Mouse (Mus musculus) heart, adult 2 months (tissue): ENCODE measurements at regions not wholly inside any gene's neighbourhood (a gene's known extent, or its start where the extent isn't known, plus 50 kb on each side); places are given as distances from the start of the nearest gene placed in this dataset.

Experiments used
- CTCF ChIP-seq: fragments of 200-600 bp; IDR thresholded peaks from 2 replicates; pipeline ENCODE4 v1.8.1; 2022; ENCODE audit warnings: antibody characterized with exemption, mild to moderate bottlenecking, moderate library complexity
- EP300 ChIP-seq: fragments of 200-500 bp; IDR thresholded peaks from 2 replicates; pipeline ENCODE4 v1.6.1; 2011; ENCODE audit warnings: low read depth, low read length, control low read depth; ENCODE audit not compliant: insufficient read depth
- POLR2A ChIP-seq: fragments of 200-500 bp; IDR thresholded peaks from 2 replicates; pipeline ENCODE4 v1.6.1; 2011; ENCODE audit warnings: mild to moderate bottlenecking, low read depth, low read length, control low read depth; ENCODE audit not compliant: insufficient read depth

DNA sequence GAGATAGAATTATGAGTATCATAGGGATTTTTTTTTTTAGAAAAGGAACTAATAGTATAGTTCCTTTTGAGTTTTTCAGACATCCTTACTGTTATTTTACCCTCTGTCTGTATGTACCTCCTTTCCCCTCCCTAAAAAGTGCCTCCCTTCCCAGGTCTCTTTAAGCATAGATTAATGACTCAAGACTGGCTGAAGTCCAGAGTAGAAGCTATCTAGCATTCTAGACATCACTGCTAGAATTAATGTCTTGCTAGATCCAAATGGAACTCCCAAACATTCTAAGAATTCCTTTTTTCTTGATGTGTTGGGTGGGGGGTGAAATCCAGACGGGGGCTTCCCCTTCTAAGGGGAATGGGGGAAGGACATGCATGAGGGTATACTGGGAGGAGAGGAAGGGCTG, 311.8 kb upstream of the Rack1 start:
- TF ChIP-seq CTCF (no peak), EP300 (no peak), POLR2A (no peak)
